Mouse (Mus musculus): ENCODE data around the gene Hes6. TPM values are rescaled to one million over a fixed set of nuclear protein-coding genes. Genes with fewer than 3 reads are reported as not detected.
A peak's percentile ranks its signal among the peaks of the same experiment; 100 is the strongest.

The Hes6 gene
- polyA plus RNA-seq, 1 experiment from 2014 or later: 136 TPM

DNA sequence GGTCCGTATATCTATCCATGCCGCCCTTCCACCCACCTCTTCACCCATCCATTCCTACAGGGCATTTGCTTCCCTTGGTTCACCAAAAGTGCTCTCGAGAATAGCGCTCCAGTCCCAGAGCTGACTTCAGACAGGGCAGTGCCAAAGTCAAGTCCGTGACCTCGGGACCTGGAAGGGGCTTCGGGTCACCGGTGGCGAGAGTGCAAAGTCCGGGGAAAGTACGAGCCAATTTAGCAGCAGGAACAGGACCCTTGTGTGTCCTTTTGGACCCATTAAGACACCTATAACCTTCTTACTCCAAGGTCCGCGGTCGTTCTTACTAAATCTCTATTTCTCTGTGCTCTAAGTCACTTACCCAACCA is 321 bp downstream of the Hes6 start:
- Histone ChIP-seq H3K4me3 (peak overlapping the region; percentile 85), H3K36me3 (replicated peaks) (peaks cover 18% of the 10 kb centered on the region), H3K27ac (replicated peaks) (peak overlapping the region; percentile 94), H3K27me3 (replicated peaks; ENCODE audit: low read depth, poor library complexity, severe bottlenecking) (peaks cover 23% of the 10 kb centered on the region), H3K4me1 (peaks cover 50% of the 10 kb centered on the region), H3K9me3 (no peaks in the 10 kb centered on the region)
- DNase-seq (ENCODE audit: low spot score): no peak
- WGBS: 0% methylated on average over 14 of the region's 14 CpGs

DNA sequence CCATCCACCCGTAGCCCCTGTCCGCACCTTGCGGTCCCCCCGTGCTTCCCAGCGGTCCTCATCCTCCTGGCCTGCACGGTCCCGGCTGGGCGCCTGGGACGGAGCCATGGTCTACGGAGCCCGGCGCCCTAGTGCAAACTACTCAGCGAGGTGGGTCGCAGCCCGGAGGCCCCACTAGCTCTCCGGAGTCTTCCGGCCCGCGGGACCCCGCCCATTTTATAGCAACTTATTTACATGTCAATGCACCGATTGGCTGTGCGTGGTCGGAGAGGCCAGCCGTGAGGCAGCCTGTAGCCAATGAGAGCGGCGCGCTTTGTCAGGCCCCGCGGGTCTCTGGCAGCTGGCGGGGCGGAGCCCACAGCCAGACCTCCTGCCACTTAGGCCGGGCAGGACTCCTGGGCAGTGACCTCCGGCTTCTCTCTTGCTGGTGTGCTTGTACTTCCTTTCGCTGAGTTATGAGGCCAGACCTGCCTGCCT is 770 bp downstream of the Hes6 start:
- Histone ChIP-seq H3K36me3 (replicated peaks) (peaks cover 18% of the 10 kb centered on the region), H3K9me3 (no peaks in the 10 kb centered on the region), H3K4me3 (peak overlapping the region; percentile 85), H3K4me1 (peaks cover 50% of the 10 kb centered on the region), H3K27ac (replicated peaks) (peak overlapping the region; percentile 94), H3K27me3 (replicated peaks; ENCODE audit: low read depth, poor library complexity, severe bottlenecking) (peaks cover 23% of the 10 kb centered on the region)
- under 1% methylated on average over 34 of the region's 34 CpGs for WGBS
- peak; percentile 98 for DNase-seq (ENCODE audit: low spot score)

DNA sequence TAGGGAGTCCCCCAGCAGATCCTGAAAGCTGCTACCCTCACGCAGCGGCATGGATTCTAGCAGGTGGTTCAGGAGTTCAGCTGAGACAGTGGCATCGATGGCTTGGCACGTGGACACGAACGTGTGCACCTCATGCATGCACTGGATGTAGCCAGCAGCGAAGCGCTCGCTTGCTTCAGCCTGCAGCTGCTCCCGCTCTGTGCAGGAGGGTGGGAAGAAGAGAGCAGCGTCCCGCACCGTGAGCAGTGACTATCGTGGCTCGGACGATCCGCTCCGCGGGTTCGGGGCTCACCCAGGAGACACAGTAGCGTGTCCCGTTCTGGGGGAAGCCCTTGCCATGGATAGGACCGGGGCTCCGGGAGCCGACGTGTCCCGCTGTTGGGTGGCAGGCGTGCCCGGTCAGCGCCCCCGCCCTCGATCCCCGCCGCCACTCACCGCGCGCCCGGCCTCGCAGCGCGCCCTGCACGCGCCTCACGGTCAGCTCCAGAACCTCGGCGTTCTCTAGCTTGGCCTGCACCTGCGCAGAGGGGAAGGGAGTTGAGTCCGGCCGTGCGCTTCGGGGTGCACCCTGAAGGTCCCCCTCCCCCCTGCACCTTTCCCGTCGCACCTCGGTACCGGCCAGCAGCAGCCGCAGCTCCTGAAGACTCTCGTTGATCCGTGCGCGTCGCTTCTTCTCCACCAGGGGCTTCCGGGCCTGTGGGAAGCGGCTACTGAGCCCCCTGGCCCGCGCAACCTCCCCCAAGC is 1.4 kb downstream of the Hes6 start:
- Histone ChIP-seq H3K27ac (replicated peaks) (peak overlapping the region; percentile 94), H3K36me3 (replicated peaks) (peaks cover 18% of the 10 kb centered on the region), H3K4me3 (peak overlapping the region; percentile 85), H3K9me3 (no peaks in the 10 kb centered on the region), H3K4me1 (peaks cover 46% of the 10 kb centered on the region), H3K27me3 (replicated peaks; ENCODE audit: low read depth, poor library complexity, severe bottlenecking) (peaks cover 23% of the 10 kb centered on the region)
- no peak for DNase-seq (ENCODE audit: low spot score)
- WGBS: 4% methylated on average over 65 of the region's 65 CpGs

DNA sequence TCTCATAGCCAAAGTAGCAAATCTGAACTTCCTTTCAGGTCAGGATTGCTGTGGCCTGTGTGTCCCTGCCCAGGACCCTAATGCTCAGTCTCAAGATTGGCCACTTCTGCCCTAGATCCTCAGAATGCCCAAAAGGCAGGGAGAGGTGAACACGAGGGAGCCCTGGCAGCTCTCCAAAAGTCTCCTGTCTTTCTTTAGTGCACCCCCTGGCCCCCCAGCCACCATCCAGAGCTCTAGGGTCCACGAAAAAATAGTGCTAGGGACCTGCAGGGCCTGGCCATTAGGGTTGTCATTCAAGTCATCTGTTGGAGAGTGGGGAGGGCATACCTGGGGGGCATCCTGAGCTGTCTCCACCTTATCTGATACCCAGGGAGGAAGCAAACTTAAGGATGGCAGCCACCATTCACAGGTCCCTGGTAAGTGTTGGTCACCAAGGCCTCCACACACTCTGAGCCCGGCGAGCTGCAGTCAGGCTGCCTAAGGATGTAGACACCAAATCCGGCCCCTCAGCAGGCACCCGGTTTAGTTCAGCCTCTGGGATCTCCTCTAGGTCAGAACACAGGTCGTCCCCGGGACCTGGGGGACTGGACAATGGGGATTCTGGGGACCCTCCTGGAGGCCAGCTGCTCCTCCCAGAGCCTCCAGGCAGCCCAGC is 2.1 kb downstream of the Hes6 start:
- peak overlapping the region; percentile 94 for H3K27ac ChIP-seq (replicated peaks)
- peaks cover 18% of the 10 kb centered on the region for H3K36me3 ChIP-seq (replicated peaks)
- 55% methylated on average over 8 of the region's 8 CpGs for WGBS
- H3K4me1 ChIP-seq: peaks cover 46% of the 10 kb centered on the region
- no peaks in the 10 kb centered on the region for H3K9me3 ChIP-seq
- peak overlapping the region; percentile 85 for H3K4me3 ChIP-seq
- H3K27me3 ChIP-seq (replicated peaks; ENCODE audit: low read depth, poor library complexity, severe bottlenecking): peaks cover 23% of the 10 kb centered on the region
- no peak for DNase-seq (ENCODE audit: low spot score)

DNA sequence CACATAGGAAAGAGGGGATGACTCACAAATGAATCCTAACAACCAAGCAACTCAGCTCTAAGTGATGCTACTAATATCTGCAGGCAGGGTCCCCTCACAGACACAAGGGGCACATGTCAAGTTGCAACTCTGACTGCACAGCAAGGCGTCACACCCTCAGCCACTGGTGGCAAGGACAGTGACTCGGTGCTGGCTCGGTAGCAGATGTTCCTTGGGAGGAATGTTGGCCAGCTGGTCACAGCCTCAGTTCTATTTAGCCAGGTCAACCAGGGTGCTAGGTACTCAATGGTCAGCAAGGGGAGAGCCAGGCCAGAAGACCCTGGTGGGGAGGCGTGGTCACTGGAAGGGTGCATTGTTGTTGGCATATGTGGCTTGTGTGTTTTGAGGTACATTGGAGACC is 6.0 kb downstream of the Hes6 start:
- H3K36me3 ChIP-seq (replicated peaks): peaks cover 18% of the 10 kb centered on the region
- DNase-seq (ENCODE audit: low spot score): no peak
- WGBS: 91% methylated on average over 4 of the region's 4 CpGs
- H3K9me3 ChIP-seq: no peaks in the 10 kb centered on the region
- peaks cover 25% of the 10 kb centered on the region for H3K4me1 ChIP-seq
- H3K4me3 ChIP-seq: no peak overlapping the region
- H3K27me3 ChIP-seq (replicated peaks; ENCODE audit: low read depth, poor library complexity, severe bottlenecking): peaks cover 37% of the 10 kb centered on the region
- no peak overlapping the region for H3K27ac ChIP-seq (replicated peaks)

DNA sequence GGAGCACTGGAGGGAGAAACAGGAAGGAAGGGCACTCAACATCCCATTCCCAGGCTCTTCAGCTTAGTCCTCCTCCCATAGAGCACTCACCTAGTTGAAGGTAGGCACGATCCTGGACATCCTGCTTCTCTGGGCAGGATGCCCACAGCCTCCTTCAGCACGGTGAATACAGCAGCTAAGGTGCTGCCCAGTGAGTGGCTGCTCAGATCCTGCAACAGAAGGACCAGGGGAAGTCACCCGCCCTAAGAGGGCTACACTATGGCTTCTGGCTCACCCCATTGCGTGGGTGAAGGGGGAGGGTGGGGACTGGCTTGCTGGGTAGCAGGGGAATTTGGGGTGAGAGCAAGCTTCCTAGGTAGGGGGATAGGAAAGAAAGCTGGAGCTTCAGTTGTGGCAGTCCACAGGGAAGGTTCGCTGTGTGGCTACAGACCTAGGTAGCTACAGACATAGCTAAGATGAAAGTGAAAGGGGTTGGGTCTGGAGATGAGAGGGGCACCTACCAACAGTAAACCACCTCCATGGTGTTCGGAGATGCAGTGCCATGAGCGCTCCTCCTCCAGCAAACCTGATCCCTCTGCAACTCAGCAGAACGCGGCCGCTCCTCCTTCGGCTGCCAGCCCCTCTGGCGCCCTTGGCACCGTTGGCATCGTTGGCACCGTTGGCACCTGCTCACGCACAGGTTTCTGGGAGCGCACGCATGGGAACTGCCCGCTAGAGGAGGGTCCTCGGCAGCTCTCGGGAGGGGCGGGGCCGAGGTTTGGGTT is 8.2 kb downstream of the Hes6 start:
- Histone ChIP-seq H3K36me3 (replicated peaks) (peaks cover 5% of the 10 kb centered on the region; the same call in 1 of the 2 replicates), H3K4me1 (peaks cover 10% of the 10 kb centered on the region; the same call in 1 of the 2 replicates), H3K27me3 (replicated peaks; ENCODE audit: low read depth, poor library complexity, severe bottlenecking) (peaks cover 23% of the 10 kb centered on the region), H3K9me3 (no peaks in the 10 kb centered on the region), H3K4me3 (no peak overlapping the region), H3K27ac (replicated peaks) (no peak overlapping the region)
- 63% methylated on average over 23 of the region's 23 CpGs for whole genome bisulfite sequencing
- DNase-seq (ENCODE audit: low spot score): no peak

DNA sequence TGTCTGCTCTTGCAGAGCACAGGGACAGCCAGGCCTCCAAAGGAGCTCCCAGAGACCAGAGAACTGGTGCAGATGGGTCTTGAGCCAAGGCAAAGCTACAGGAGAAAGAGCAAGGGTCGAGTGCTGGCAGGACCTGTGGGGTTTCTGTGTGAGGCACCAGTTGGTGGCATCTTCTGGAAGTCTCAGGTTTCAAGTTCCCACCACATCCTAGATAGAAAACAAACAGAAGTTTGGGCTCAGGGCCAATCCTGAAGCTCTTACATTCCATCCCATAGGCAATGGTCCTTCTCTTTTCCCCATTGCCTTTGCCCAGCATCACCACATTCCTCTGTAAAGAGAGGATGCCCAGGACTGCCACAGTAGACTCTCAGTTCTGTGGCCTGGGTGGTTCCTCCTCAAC is 8.9 kb downstream of the Hes6 start:
- peaks cover 23% of the 10 kb centered on the region for H3K27me3 ChIP-seq (replicated peaks; ENCODE audit: low read depth, poor library complexity, severe bottlenecking)
- H3K9me3 ChIP-seq: no peaks in the 10 kb centered on the region
- WGBS: 31% methylated on average over 1 of the region's 1 CpGs
- H3K4me3 ChIP-seq: no peak overlapping the region
- H3K4me1 ChIP-seq: peaks cover 5% of the 10 kb centered on the region; the same call in 1 of the 2 replicates
- H3K36me3 ChIP-seq (replicated peaks): no peaks in the 10 kb centered on the region
- H3K27ac ChIP-seq (replicated peaks): no peak overlapping the region
- DNase-seq (ENCODE audit: low spot score): no peak

DNA sequence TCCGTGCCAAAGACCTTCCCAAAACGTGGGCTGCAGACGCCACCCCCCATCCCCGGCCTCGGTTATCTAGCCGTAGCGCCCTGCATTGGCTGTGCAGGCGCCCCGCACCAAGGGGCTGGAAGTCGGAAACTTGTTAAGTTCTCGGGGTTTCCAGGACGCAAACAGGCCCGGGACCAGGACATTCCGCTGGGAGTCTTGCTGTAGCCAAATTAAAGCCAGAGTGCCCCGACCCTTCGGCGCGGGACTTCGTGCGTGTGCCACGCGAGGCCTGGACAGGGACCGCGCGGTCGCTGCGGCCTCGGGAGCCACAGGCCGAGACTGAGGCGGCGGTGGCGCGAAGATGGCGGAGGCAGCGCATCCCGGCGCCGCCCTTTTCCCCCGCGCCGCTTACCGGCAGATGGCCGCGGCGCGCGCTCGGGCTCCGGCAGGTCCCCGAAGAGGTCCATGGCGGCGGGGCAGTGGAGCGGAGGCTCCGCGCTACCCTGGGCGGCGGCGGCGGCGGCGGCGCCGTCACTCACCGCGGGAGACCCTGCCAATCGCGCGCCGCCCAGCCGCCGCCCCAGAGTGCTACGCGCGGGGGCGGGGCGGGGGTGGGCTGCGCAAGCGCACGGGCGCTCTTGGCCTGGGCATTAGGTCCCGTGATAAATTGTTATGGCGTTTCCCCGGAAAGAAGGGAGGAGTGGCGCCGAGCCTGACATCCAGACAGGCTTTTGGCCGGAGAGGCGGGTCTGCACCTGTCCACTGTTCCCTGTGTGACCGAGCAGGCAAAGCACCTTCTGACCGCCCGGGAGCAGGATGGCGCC is 15.4 kb downstream of the Hes6 start, which contains the start of gene Ilkap:
TSS of gene Ilkap (minus strand) at position 556 of the 803 bp plus-strand sequence.
- peak within 1 kb of the TSS; percentile 95 for H3K27ac ChIP-seq (replicated peaks)
- peak within 1 kb of the TSS; percentile 84 for H3K4me3 ChIP-seq
- peaks cover 16% of the 10 kb centered on the region for H3K4me1 ChIP-seq
- DNase-seq (ENCODE audit: low spot score): peak; percentile 93
- H3K9me3 ChIP-seq: no peaks in the 10 kb centered on the region
- WGBS: under 1% methylated on average over 91 of the region's 91 CpGs
- peaks cover 36% of the 10 kb centered on the region for H3K36me3 ChIP-seq (replicated peaks)
- no peaks in the 10 kb centered on the region for H3K27me3 ChIP-seq (replicated peaks; ENCODE audit: low read depth, poor library complexity, severe bottlenecking)

DNA sequence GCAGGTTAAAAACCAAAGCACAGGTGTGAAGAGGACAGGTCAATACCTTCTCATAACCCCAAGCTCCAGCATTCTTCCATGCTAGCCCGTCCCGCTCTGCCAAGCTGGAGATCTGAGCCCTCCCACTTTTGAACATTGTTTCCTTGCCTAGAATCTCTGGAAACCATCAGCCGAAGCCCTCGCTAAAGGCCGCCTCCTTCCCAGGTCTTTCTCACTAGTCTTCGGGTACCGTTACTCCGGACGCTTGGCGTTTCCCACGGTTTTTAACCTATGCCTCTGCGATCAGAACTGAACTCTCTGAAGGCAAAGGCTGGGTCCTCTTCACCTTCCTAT is 15.9 kb downstream of the Hes6 start:
- H3K4me1 ChIP-seq: peaks cover 16% of the 10 kb centered on the region
- DNase-seq (ENCODE audit: low spot score): no peak
- no peaks in the 10 kb centered on the region for H3K27me3 ChIP-seq (replicated peaks; ENCODE audit: low read depth, poor library complexity, severe bottlenecking)
- 2% methylated on average over 12 of the region's 12 CpGs for WGBS
- H3K9me3 ChIP-seq: no peaks in the 10 kb centered on the region
- peak overlapping the region; percentile 95 for H3K27ac ChIP-seq (replicated peaks)
- H3K36me3 ChIP-seq (replicated peaks): peaks cover 42% of the 10 kb centered on the region
- H3K4me3 ChIP-seq: peak overlapping the region; percentile 84

DNA sequence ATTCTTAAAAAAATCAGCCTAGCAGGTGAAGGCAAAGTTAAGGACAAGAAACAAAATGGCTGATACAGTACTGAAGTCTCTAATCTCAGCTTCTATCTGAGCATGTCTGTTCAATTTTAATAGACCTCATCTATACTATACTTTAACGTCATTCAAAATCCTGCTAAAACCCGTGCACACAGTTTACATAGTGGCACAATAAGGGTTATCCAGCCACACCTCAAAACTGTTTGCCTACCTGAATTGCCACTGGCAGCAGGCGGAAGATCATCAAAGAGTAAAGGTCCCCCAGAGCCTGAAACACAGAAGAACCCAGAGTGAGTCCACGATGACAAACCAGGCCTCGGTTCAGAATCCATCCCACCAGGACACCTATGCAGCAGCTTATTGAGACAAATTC is 23.5 kb downstream of the Hes6 start:
- H3K4me3 ChIP-seq: no peak overlapping the region
- H3K27me3 ChIP-seq (replicated peaks; ENCODE audit: low read depth, poor library complexity, severe bottlenecking): no peaks in the 10 kb centered on the region
- H3K27ac ChIP-seq (replicated peaks): no peak overlapping the region
- DNase-seq (ENCODE audit: low spot score): no peak
- WGBS: 95% methylated on average over 5 of the region's 5 CpGs
- peaks cover 100% of the 10 kb centered on the region for H3K36me3 ChIP-seq (replicated peaks)
- H3K9me3 ChIP-seq: no peaks in the 10 kb centered on the region
- no peaks in the 10 kb centered on the region for H3K4me1 ChIP-seq

DNA sequence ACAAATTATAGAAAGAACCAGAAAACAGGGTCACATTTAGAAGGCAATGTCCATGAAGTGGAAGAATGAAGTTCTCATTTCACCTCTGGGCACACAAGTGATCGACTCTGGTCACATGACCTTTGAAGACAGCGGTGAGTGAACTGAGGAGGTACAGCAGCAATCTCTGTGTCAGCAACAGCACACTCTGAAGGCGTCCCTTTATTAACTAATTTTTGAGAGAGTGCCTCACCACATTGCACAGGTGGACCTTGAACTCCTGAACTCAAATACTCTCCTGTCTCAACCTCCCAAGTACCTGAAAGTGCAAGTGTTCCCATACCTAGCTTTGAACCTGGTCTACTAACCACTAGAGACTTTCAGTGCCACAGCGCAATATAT is 32.8 kb downstream of the Hes6 start:
- H3K4me3 ChIP-seq: no peak overlapping the region
- H3K27ac ChIP-seq (replicated peaks): no peak overlapping the region
- H3K27me3 ChIP-seq (replicated peaks; ENCODE audit: low read depth, poor library complexity, severe bottlenecking): no peaks in the 10 kb centered on the region
- no peaks in the 10 kb centered on the region for H3K4me1 ChIP-seq
- peaks cover 98% of the 10 kb centered on the region for H3K36me3 ChIP-seq (replicated peaks)
- no peaks in the 10 kb centered on the region for H3K9me3 ChIP-seq
- DNase-seq (ENCODE audit: low spot score): no peak
- 93% methylated on average over 4 of the region's 4 CpGs for WGBS

All from embryonic facial prominence, embryonic 10.5 days (tissue).